Mouse (Mus musculus) midbrain, embryonic 10.5 days (tissue): ENCODE results near the gene Cacng5. TPM values are rescaled to one million over a fixed set of nuclear protein-coding genes. Genes with fewer than 3 reads are reported as not detected.
A peak's percentile ranks its signal among the peaks of the same experiment; 100 is the strongest.

Experiments
- DNase-seq: peaks from one replicate; pipeline ENCODE4 v3.0.0-alpha.2; 2017; ENCODE audit warnings: low spot score
- H3K27ac ChIP-seq: fragments of 300-500 bp; sonication (generic); replicated peaks from 2 replicates; pipeline ENCODE4 v1.5.1; 2016; ENCODE audit warnings: mild to moderate bottlenecking
- H3K27me3 ChIP-seq: fragments of 300-500 bp; sonication (generic); 2 replicates; pipeline ENCODE4 v1.6.1; 2016; ENCODE audit warnings: low read depth, mild to moderate bottlenecking; ENCODE audit not compliant: poor library complexity, severe bottlenecking
- H3K36me3 ChIP-seq: fragments of 300-500 bp; sonication (generic); 2 replicates; pipeline ENCODE4 v1.6.1; 2016; ENCODE audit warnings: mild to moderate bottlenecking, moderate library complexity
- H3K4me1 ChIP-seq: fragments of 300-500 bp; sonication (generic); 2 replicates; pipeline ENCODE4 v1.6.1; 2016
- H3K4me3 ChIP-seq: fragments of 300-500 bp; sonication (generic); 2 replicates; pipeline ENCODE4 v1.5.1; 2016; ENCODE audit warnings: mild to moderate bottlenecking, moderate library complexity
- H3K9me3 ChIP-seq: fragments of 300-500 bp; sonication (generic); replicated peaks from 2 replicates; pipeline ENCODE4 v1.6.1; 2016; ENCODE audit warnings: mild to moderate bottlenecking
- WGBS: fragments of 180-500 bp; shearing (Covaris S2); methylation state at CpG from one replicate; pipeline ENCODE4 v1.1.7; 2016; 5-methylcytosine and 5-hydroxymethylcytosine counted together
- polyA plus RNA-seq: library from polyadenylated mRNA; unstranded; fragments of >200 nt; fragmentation: Nextera tagmentation; extraction: Ambion mirVana; gene quantifications from 2 replicates; pipeline ENCODE4 v1.2.1, GENCODE M21; 2016

Gene Cacng5
- polyA plus RNA-seq, 1 experiment from 2014 or later, result 1.2 TPM

DNA sequence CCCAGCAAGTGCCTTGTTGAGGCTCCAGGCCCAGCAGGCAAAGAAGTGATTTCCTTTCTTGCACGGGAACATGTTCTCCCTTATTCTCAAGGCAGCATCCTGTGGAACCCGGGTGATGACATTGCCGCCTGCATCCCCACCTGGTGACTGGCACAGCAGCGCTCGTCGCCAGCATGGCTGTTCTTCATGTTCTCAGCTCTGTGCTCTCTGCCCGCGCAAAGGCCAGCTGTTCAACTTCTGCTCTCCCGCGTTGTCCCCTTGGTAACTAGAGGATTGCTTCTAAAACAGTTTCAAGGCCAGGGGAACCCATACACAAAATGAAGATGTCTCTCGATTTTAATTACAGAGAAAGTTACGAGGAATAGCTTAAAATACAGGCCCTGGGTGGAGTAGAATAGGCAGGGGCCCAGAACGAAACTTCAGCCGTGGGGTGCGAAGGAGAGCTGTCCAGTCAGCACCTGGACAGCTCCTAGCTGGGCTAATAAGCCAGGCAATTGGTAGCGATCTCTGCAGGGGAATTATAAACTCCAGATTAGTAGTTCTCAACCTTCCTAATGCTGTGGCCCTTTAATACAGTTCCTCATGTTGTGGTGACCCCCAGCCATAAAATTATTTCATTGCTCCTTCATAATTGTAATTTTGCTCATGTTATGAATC, 5.1 kb upstream of the Cacng5 start:
- WGBS, result 49% methylated on average over 16 of the region's 16 CpGs
- no peak for DNase-seq
- H3K36me3 ChIP-seq, result no peaks in the 10 kb centered on the region
- peaks cover 18% of the 10 kb centered on the region for H3K4me1 ChIP-seq
- H3K9me3 ChIP-seq, result no peaks in the 10 kb centered on the region
- peaks cover 17% of the 10 kb centered on the region for H3K27me3 ChIP-seq
- no peak overlapping the region for H3K27ac ChIP-seq
- no peak overlapping the region for H3K4me3 ChIP-seq

DNA sequence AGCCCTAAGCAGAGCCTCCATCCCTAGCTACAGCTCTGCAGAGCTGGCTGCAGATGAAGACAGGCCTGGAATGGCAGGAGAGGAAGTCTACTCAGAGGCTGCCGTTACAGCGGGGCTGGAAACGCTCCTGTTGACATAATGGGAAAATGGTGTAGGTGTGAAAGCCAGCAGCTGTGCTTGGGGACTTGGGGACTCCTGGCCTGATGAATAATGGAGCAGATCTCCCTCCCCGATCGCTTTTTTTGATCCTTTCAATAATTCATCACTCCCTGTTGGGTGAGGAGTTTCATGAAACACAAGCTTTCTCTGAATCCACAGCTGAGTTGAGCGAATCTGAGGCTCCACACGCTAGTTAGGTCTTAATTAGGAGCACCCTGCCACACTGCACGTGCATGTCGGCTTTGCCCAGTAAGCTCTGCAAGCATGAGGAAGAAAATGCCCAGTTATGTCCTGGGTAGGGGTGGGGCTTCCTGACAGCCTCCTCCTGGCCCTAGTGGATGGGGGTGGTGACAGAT, 2.9 kb upstream of the Cacng5 start:
- no peaks in the 10 kb centered on the region for H3K36me3 ChIP-seq
- 74% methylated on average over 9 of the region's 9 CpGs for whole genome bisulfite sequencing
- no peak for DNase-seq
- H3K27me3 ChIP-seq, result peaks cover 37% of the 10 kb centered on the region
- H3K27ac ChIP-seq, result no peak overlapping the region
- H3K9me3 ChIP-seq, result no peaks in the 10 kb centered on the region
- no peak overlapping the region for H3K4me3 ChIP-seq
- H3K4me1 ChIP-seq, result peaks cover 27% of the 10 kb centered on the region

DNA sequence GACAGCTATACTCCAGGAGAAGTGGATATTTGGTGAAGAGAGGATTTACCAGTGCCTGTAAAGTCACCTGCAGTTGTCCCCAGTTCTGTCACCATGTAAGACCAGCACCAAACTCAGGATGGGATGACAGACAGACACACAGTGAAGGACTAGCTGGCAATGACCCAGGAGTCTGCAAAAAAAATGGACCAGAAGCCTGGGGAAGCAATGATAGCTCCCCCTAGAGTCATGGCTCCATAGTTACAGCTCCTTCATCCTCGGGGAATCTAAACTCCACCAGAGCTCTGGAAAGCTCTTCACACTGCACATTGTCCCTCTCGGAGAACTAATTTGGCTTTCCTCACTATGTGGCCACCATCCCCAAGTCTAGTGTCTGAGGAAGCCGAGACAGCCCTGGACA, 1.5 kb downstream of the Cacng5 start:
- Histone ChIP-seq H3K36me3 (no peaks in the 10 kb centered on the region), H3K27ac (no peak overlapping the region), H3K9me3 (peaks cover 6% of the 10 kb centered on the region), H3K4me3 (no peak overlapping the region), H3K4me1 (peaks cover 23% of the 10 kb centered on the region), H3K27me3 (peaks cover 40% of the 10 kb centered on the region)
- DNase-seq, result no peak
- WGBS, result 65% methylated on average over 3 of the region's 3 CpGs

DNA sequence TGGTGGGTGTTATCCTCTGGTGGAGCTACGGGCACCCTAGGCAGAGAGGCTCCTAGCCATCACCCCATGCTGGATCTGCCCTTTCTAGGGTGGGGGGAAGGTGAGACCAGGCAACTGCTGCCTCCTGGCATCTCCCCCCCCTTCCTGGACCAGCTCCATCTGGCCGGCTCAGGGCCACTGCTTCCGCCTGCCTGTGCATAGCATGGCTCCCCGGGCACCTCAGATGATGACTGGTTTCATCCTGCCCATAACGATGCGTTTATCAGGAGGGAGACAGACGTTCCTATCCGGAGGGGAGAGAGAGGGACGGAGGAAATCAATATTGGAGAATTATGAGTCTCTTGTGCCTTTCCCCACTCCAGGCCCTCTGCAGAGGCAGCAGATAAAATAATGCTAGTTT, 9.5 kb downstream of the Cacng5 start:
- DNase-seq, result no peak
- WGBS, result 81% methylated on average over 9 of the region's 9 CpGs
- H3K27ac ChIP-seq, result no peak overlapping the region

DNA sequence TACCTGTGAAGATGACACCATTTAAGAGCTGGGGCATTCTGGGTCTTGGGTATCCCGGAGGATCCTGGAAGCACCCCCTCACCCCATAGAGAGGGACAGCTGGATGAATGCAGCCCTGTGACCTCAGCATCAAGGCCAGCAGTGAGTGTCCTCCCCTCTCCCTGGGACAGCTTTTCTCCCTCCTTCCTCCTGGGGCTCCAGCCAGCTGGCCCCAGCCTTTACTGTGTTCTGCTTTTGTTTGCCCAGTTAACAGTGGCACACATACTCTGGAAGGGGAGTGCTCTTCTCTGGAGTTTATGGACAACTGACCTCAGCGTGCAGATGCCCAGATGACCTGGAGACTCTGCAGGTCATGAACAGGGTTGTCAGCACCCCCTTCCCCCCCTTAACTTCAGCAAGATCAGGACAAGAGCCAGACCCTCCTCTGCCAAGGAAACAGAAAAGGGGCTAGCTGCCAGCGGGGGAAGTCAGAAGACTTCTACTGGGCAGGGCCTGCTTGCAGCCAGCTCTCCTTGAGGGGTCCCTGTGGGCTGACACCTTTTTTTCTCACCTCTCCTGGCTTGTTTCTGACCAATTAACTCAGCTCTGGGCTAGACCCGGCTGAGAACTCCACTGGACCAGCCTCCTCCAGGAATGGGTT, 10.8 kb downstream of the Cacng5 start:
- no peak for DNase-seq
- H3K27ac ChIP-seq, result 0 out of 2 replicates have a peak overlapping the region, but pooled peaks have one; percentile 42
- H3K4me1 ChIP-seq, result peaks cover 7% of the 10 kb centered on the region
- 47% methylated on average over 4 of the region's 4 CpGs for WGBS
- H3K27me3 ChIP-seq, result no peaks in the 10 kb centered on the region
- no peaks in the 10 kb centered on the region for H3K36me3 ChIP-seq
- H3K9me3 ChIP-seq, result no peaks in the 10 kb centered on the region
- no peak overlapping the region for H3K4me3 ChIP-seq

More for the DNA sequence above, 9.5 kb downstream of the Cacng5 start:
- Histone ChIP-seq H3K36me3 (no peaks in the 10 kb centered on the region), H3K4me3 (no peak overlapping the region), H3K4me1 (peaks cover 7% of the 10 kb centered on the region), H3K9me3 (peaks cover 6% of the 10 kb centered on the region), H3K27me3 (no peaks in the 10 kb centered on the region)

DNA sequence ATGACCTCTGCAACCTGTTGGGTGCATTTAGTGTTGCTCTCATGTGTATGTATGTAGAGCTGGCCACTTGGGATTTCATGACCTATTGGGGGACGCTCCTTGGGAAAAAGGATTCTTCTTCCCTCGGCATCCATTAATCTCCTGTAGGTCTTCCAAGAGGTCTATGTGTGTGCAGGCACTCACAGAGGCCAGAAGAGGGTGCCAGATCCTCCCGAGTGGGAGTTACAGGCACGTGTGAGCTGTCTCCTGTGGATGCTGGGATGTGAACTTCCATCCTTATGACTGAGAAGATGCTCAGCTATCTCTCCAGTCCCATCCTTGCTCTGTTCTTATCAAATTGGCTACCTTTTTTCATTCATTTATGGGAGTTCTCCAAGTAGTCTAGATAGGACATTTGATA, 14.4 kb downstream of the Cacng5 start:
- H3K4me3 ChIP-seq, result no peak overlapping the region
- no peaks in the 10 kb centered on the region for H3K9me3 ChIP-seq
- H3K36me3 ChIP-seq, result no peaks in the 10 kb centered on the region
- WGBS, result 42% methylated on average over 4 of the region's 4 CpGs
- no peak overlapping the region for H3K27ac ChIP-seq
- H3K27me3 ChIP-seq, result no peaks in the 10 kb centered on the region
- peaks cover 7% of the 10 kb centered on the region for H3K4me1 ChIP-seq
- no peak for DNase-seq

DNA sequence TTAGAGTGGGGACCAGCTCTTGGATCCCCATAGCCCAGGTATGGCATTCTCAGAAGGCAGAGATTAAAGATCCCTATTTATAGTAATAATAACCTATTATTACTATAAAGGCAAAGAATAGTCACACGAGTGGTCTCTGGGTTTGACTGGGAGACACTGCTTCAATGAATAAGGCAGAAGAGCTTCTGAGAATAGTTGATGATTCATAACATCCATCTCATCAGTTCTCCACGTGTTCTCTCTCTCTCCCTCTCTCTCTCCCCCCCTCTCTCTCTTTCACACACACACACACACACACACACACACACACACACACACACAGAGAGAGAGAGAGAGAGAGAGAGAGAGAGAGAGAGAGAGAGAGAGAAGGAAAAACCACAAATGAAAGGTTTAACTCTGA, 16.2 kb downstream of the Cacng5 start:
- no peaks in the 10 kb centered on the region for H3K9me3 ChIP-seq
- H3K4me1 ChIP-seq, result no peaks in the 10 kb centered on the region
- 73% methylated on average over 2 of the region's 2 CpGs for WGBS
- no peak overlapping the region for H3K27ac ChIP-seq
- no peaks in the 10 kb centered on the region for H3K36me3 ChIP-seq
- H3K27me3 ChIP-seq, result no peaks in the 10 kb centered on the region
- no peak for DNase-seq
- no peak overlapping the region for H3K4me3 ChIP-seq

DNA sequence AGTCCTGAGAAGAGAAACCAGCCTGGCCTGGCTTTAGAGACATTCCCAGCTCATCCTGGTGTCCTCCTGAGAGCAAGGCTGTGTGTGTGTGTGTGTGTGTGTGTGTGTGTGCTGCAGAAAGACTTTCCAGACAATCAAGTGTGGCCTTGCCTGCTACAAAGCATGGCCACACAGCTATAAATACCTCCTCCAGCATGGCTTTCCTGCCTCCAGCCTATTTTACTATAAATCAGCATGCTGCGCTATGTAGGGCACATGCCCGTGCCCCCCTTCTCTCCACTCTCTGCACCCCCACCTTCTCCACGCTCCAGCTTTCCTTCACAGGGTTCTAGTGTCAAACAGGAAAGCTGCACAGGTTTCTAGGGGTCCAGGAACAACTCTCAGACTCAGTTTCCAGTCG, 19.2 kb downstream of the Cacng5 start:
- H3K27me3 ChIP-seq, result no peaks in the 10 kb centered on the region

DNA sequence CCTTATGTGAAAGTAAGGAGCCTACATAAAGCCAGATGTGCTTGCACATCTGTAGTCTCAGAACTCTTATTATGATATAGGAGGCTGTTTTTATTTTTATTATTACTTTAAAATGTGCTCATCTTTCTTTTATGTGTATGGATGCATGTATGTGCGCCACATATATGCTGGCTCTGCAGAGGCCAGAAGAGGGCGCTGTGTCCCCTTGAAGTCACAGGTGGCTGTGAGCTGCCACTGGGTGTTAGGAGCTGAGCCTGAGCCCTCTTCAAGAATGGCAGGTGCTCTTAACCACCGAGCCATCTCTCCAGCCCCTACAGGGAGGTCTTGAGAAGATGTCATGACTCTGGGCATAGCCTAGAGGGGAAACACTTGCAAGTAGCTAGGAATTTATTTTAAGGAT, 23.5 kb downstream of the Cacng5 start:
- no peak overlapping the region for H3K27ac ChIP-seq
- 83% methylated on average over 3 of the region's 3 CpGs for WGBS
- no peaks in the 10 kb centered on the region for H3K27me3 ChIP-seq
- no peaks in the 10 kb centered on the region for H3K9me3 ChIP-seq
- no peak overlapping the region for H3K4me3 ChIP-seq
- no peaks in the 10 kb centered on the region for H3K36me3 ChIP-seq
- no peak for DNase-seq
- no peaks in the 10 kb centered on the region for H3K4me1 ChIP-seq

More for the DNA sequence above, 19.2 kb downstream of the Cacng5 start:
- H3K9me3 ChIP-seq, result no peaks in the 10 kb centered on the region
- no peak for DNase-seq
- 81% methylated on average over 4 of the region's 4 CpGs for WGBS
- H3K36me3 ChIP-seq, result no peaks in the 10 kb centered on the region
- no peak overlapping the region for H3K27ac ChIP-seq
- H3K4me1 ChIP-seq, result no peaks in the 10 kb centered on the region
- no peak overlapping the region for H3K4me3 ChIP-seq

DNA sequence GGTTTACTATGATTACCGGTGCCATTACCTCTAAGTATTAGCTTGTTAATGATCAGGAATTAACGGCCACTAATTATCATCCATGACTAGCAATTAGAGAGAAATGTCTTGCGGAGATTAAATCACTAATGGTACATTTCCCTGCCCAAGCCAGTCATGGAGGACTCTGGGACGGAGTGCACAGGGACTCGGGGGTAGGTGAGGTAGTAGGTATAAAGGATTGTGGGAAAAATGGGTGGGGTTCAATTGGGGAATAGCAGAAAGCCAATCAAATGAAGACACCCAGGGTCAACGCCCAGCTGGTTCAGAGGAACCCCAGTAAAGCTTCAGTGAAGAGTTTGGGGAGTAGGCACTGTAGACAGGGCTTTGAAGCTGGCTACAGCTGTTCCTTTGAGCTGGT, 27.5 kb downstream of the Cacng5 start:
- H3K36me3 ChIP-seq, result no peaks in the 10 kb centered on the region
- H3K9me3 ChIP-seq, result no peaks in the 10 kb centered on the region
- no peak overlapping the region for H3K4me3 ChIP-seq
- no peaks in the 10 kb centered on the region for H3K27me3 ChIP-seq
- no peak for DNase-seq
- H3K4me1 ChIP-seq, result no peaks in the 10 kb centered on the region; the same call in 1 of the 2 replicates
- H3K27ac ChIP-seq, result no peak overlapping the region
- 86% methylated on average over 6 of the region's 6 CpGs for WGBS

DNA sequence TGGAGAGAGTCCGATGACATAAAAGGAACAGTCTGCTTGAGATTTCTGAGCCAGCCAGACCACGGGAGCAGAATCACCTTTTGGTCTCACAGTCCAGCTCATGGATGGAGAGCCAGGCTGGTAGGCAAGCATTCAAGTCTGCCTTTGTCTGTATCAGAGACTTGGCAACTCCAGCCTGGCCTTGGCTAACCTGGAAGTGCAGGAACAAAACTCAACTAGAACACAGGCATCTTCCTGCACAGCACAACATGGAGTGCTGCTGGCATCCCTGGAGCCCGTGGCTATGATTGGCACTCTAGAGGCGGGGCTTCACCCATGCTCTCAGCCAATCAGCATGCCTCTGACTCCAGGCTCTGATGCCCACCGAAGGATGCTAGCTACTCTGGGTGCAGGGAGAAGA, 38.0 kb downstream of the Cacng5 start:
- no peaks in the 10 kb centered on the region for H3K36me3 ChIP-seq
- 83% methylated on average over 5 of the region's 5 CpGs for WGBS
- H3K27me3 ChIP-seq, result no peaks in the 10 kb centered on the region
- H3K27ac ChIP-seq, result no peak overlapping the region
- no peak overlapping the region for H3K4me3 ChIP-seq
- no peak for DNase-seq
- no peaks in the 10 kb centered on the region for H3K4me1 ChIP-seq
- no peaks in the 10 kb centered on the region for H3K9me3 ChIP-seq

DNA sequence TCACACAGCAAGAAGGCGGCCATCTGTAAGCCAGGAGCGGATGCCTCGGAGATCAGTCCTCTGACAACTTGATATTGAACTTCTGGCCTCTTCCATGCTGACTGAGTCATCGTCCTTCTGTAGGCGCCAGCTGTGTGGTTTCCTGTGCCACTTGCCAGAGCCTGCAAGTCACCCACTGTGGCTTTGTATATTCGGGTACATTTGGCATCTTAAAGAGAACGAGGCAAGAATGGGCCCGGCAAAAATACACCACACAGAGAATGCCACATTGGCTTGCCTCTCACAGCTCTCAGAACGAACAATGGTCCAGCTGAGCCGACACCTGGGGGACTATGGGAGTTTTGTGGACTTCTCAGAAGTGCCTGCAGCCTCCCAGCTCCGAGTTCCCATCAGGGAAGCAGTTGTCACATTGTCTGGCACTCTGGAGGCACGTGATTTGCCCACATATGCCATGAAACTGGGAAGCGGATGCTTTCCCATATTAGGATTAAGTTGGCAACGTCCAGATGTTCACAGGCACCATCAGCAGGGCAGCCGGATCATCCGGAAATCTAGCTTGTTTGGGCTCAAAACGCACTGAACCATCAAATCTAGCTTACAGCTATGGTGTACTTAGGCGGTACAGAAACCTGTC, 38.9 kb downstream of the Cacng5 start:
- Histone ChIP-seq H3K36me3 (no peaks in the 10 kb centered on the region), H3K9me3 (no peaks in the 10 kb centered on the region), H3K4me3 (no peak overlapping the region), H3K27me3 (no peaks in the 10 kb centered on the region), H3K4me1 (no peaks in the 10 kb centered on the region), H3K27ac (no peak overlapping the region)
- WGBS, result 89% methylated on average over 18 of the region's 18 CpGs
- DNase-seq, result no peak

DNA sequence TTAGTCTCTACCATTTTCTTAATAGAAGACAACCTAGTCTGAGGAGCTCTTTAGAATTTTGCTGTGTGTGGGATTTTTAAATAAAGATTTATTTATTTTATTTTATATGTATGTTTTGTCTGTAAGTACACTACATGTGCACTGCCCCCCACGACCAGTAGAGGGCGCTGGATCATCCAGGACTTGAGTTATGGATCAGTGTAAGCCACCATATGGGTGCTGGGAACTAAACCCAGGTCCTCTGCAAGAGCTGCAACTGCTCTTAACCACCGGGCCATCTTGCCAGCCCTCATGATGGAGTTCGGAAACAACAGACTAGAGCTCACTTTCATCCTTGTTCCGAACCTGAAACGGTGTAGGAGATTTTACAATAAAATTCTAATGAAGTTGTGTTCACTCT, 42.1 kb downstream of the Cacng5 start:
- Histone ChIP-seq H3K9me3 (no peaks in the 10 kb centered on the region), H3K27me3 (no peaks in the 10 kb centered on the region), H3K36me3 (no peaks in the 10 kb centered on the region), H3K27ac (no peak overlapping the region), H3K4me3 (no peak overlapping the region), H3K4me1 (peaks cover 2% of the 10 kb centered on the region)
- 70% methylated on average over 6 of the region's 6 CpGs for WGBS
- no peak for DNase-seq
